Mouse (Mus musculus): ENCODE results near the gene Selenom.

Selenom gene

DNA sequence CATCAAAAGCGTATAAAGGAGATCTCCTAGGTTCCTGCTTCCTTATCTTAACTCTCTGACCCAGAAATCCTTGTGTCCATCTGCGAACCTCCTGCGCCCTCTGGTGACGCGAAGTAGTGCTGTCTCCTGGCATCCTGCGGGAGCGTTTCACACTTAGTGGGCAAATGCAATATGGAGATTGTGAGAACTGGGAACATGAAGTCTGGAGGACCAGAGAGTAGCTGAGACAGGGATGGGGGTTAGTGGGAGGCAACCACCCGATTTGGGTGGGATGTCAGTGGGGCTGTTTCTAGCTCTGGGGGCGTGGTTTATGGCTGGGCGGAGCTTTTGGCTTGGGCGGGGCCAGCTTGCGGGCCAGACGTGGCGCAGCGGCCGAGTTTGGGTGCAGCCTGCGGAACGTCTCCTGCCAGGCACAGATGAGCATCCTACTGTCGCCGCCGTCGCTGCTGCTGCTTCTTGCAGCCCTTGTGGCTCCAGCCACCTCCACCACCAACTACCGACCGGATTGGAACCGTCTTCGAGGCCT is at the start of gene Selenom:
Gene Selenom (plus strand): TSS at position 156 of the 526 bp plus-strand sequence.
- DNase-seq: peak; percentile 95 to 96

DNA sequence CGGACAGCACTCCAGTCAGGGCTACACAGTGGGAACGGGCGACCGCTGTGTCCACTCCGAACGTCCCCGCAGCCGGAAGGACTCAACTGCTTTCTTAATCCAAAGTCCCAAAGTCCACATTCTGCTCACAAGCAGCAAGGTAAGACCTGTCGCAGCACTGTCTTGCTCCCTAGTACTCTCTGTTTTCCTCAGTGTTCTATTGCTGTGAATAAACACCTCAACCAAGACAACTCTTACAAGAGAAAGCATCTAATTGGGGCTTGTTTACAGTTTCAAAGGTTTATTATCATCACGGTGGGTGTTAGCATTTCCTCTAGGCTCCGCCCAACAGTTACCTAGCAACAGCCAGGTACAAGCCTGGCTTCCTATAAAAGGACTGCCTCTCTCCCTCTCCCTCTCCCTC is 43.0 kb upstream of the Selenom start:
- no peak for DNase-seq

DNA sequence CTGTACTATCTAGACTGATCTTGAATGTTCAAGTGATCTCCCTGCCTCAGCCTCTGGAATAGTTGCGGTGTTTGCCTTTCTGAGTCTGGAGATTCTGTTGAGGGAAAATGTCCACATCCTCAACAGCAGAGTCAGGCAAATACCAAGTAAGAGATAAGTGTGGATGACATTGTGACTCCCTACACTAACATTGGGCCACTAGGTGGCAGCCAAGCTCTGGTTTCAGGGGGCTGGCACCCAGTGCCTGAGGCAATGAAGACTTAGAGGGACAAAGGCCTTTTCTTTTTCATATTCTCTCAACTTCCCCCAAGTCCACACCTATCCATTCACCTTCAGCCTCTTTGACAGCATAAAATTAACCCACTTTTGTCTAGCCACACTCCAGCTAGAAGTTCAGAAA is 42.0 kb upstream of the Selenom start:
- DNase-seq: peak; percentile 96 to 98

DNA sequence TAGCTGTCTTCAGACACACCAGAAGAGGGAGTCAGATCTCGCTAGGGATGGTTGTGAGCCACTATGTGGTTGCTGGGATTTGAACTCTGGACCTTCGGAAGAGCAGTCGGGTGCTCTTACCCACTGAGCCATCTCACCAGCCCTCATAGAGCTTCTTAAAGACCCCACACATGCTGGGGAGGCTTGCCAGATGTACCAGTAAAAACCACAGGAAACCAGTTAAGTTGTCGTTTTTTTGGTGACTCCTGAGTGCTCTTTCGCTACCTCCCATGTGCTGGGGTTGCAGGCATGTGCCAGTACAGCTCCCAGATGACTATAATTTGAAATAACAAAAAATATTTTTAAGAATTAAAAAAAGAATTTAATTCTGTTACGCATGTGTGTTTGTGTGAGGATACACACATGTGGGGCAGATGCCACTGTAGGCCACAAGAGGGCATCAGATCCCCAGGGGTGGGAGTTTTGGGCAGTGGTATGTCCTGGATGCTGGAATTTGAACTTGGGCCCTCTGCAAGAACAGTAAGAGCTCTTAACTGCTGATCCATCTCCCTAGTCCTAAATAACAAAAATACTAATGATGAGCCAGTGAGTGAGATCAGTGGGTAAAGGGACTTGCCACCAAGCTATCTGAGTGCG is 39.9 kb upstream of the Selenom start:
- DNase-seq: peak; percentile 58 to 61

DNA sequence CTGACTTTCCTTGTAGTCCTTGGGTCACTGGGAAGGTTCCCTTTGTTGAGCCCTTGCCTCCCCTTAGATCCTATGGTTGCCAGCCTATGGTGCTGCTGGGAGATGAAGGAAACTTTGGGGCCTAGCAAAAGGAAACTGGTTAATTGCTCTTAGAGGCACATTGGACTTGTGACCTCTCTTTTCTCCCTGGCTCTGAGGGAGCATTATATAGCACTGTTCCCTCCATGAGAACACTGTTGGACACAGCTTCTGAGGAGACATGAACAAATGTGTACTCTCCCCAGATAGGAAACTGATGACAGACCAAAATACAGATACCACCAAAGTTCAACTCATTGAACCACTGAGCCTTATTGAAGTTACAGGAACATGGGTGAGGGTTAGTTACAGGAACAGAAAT is 39.0 kb upstream of the Selenom start:
- no peak for DNase-seq

DNA sequence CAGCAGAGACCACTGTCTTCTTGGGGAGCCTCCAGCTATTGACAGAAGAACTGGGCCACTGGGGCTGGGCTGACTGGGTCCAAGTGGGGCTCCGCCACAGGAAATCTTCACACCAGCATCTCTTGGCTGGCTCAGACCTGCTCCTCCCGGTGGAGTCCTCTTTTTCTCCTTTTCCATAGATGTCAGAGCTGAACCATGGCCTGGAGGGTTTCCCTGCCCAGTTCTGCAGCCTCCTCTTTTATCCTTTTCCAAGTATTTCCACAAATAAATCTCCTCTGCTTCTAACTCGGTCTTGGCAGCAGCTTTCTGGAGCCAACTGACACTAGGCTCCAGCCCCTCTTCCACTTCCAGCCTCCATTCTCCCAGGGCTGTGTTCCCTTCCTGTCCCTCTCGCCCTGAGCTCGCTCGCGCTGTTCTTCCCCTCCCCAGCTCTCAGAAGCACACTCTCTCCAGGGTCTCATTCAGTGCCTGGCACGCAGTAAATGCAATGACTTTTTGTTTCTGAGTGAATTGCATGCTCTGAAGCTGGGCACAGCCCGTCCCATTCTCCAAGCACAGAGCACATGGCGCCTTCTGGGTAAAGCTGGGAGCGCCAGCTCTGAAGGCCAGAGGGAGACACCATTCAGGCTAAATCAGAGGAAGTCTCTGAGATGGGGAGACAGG is 30.4 kb upstream of the Selenom start:
- DNase-seq: peak in 1 of 2 experiments; percentile 43

DNA sequence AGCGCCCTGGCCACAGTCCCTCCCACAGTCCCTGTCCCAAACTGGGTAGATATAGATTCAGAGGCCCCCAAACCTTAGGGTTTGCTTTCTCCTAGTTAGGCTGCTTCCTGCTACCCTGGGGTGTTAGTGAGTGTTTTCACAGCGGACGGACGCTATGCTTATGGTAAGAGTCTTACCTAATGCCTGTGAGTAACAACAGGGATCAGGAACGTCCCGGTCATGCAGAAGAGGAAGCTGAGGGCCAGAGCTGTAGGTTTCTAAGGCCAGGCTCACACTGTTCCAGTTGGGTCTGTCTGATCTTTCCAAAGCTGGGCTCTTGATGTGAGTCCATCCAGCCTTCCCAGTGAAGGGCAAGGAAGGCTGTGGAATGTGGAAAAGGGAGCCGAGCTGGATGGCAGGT is 28.1 kb upstream of the Selenom start:
- no peak for DNase-seq

DNA sequence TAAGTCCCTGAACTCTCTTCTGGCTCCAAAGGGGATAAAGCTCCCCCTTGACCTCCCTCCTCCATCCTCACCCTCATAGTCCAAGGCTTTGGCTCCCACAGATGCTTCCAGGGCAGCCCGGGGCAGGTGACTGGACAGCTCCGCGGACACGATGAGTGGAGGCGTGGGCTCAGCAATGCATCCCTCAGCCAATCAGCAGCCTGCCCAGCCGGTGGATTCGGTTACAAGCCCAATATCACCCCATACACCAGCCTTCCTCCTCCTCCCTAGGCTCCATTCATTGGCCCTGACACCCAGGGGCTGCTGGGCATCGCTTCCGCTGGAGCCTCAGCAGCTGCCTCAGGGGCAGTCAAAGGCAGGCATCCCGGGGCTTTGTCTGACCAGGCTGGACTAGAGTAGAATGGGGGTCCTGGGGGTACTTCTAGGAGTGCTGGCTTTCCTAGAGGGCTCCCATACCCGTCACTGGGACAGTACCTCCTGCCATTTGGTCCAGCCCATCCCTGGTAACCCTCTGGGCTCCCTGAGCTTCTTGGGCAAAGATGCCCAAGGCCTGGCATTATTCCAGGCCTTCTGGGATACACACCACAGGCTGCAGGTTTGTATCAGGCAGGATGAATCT is 26.4 kb upstream of the Selenom start, which contains the start of gene Pla2g3:
Gene Pla2g3 (plus strand): TSS at position 333 of the 619 bp plus-strand sequence.
- peak in 1 of 2 experiments; percentile 41 for DNase-seq

DNA sequence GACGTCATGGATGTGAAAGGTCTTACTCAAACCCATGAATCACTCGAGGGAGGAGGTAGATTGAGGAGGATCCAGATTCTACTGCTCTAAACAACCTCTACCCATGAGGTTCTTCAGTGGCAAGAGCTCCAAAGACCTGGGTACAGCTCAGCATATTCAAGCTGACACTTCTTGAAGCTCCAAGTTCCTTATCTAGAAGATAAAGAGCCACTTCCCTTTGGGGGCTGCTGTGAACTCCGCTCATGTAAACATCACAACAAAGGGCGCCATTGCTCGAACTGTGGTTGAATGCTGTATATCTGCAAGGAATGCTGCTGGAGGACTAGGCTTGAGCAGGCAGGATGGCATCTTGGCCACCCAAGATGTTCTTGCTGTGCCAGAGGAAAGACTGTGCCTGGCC is 25.4 kb upstream of the Selenom start:
- no peak for DNase-seq

DNA sequence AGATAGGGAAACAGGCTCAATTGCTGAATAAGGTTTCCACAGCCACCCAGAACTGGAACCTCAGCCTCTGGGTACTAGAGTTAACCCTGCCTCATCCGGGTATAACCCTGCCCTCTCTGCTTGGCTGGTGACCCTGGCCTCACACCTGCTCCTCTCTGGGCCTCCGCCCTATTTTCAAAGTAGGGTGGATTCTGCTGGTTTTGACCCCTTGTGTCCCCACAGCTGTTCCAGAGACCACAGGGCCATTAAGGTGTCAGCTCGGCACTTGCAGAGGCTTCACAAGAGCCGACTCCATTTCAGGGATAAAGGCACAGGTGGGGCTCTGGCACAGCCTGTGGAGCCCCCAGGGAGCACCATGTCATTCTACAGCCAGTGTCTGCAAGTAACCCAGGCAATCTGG is 21.7 kb upstream of the Selenom start:
- no peak for DNase-seq

DNA sequence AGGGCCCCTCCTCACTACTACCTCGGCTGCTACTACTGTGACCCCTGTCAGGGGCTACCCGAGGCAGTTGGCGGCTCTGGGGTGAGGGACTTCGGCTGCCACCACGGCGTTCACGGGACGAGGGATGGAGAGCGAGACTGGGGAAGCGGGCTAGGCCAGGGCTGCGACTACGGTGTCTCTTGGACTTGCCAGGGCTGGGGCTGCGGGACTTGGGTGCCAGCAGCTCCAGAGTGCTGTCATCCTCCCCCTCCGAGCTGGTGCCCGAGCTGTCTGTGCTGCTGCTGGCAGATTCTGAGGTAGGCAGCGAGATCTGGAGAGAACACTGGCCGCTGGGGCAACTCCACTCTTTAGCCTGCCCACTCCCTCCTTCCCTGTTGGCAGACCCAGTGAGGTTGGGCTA is 19.6 kb upstream of the Selenom start:
- DNase-seq: peak in 1 of 2 experiments; percentile 55

DNA sequence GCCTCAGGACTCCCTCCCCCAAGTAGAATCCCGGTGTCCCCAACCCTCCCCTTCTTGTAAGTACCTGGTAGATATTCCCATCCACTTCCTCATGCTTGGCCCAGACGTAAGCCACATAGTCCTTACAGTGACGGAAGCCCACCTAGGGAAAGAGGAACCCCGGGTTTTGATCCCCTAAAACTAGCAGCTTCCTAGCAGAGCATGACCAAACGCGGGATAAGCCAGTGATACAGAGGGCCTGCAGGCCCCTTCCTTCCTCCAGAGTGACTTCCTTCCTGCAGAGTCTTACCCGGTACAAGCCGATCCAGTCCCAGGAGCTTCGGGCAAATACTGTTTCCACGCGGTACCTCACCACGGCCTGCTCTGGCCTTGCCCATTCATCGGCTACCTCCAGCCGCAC is 19.0 kb upstream of the Selenom start:
- DNase-seq: no peak

DNA sequence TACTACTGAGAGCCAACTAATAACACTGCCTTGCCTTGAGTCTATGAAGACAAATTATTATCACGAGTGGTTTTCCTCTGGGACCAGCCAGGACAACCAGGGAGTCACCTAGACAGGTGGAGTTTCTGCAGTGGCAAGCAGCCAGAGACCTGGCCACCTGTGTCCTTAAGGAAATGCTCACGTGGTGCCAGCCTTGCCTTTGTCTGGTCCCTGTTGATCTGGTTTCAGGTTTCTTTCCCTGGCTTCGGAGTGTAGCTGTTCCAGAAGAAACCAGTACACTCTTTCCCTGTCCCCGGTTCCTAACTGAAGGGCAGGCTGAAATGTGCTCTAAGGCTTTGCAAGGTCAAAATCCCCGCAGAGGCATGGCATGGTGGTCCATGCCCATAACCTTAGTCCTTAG is 17.7 kb upstream of the Selenom start:
- no peak for DNase-seq

DNA sequence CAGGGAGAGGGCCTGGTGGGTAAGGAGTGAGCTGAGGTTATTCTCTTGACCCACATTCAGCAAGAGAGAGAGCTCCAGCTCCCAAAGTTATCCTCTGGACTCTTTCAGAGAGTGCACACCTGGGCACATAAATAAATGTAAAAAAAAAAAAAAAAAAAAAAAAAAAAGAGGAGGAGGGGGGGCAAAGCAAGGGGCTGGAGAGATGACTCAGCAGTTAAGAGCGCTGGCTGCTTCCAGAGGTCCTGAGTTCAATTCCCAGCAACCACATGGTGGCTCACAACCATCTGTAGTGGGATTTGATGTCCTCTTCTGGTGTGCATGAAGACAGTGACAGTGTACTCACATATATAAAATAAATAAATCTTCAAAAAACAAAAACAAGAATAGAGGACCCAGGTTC is 17.2 kb upstream of the Selenom start:
- DNase-seq: no peak

DNA sequence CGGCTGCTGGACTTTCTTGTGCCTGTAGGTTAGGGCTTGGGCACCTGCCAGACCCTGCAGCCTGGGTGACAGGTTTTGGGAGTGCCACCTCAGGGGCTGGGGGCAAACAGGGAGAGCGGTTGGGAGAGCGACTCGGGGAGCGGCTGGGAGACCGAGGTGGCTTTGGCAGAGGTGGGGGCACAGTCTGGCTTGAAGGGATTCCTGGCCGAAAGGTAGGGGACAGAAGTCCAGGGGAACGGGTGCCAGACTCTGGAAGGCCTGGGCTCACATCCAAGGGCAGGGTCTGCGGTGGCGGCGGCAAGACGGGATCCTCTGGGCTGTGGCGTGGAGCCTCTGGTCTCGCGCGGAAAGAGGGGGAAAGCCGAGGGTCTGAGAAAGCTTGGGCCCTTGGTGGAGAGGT is 12.4 kb upstream of the Selenom start:
- DNase-seq: peak; percentile 85 to 90

DNA sequence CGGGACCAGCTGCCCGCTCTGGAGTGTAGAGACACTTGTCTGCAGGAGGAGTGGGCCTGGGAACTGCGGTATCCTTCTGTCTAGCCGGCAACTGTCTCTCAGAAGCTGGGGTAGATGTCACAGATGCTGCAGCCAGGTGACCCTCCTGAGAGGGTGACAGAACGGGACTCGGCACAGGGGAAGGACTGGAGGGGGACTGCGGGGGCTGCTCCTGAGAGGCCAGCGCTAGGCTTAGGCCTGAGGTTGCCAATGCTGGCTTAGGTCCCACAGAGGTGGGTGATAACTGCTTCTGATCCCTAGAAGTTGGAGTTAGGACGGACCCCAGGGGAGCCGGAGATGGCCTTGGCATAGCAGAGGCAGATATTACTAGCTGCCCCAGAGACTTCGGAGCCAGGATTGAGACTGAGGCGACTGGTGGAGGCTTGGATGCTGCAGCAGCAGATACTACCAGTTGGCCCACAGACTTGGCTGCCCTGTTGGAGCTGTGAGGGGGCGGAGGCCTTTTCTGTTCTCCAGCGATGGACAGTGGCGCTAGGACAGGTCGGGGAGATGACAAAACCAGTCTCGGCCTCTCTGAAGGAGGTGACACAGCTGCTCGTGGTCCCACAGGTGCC is 11.9 kb upstream of the Selenom start:
- peak; percentile 57 to 58 for DNase-seq

DNA sequence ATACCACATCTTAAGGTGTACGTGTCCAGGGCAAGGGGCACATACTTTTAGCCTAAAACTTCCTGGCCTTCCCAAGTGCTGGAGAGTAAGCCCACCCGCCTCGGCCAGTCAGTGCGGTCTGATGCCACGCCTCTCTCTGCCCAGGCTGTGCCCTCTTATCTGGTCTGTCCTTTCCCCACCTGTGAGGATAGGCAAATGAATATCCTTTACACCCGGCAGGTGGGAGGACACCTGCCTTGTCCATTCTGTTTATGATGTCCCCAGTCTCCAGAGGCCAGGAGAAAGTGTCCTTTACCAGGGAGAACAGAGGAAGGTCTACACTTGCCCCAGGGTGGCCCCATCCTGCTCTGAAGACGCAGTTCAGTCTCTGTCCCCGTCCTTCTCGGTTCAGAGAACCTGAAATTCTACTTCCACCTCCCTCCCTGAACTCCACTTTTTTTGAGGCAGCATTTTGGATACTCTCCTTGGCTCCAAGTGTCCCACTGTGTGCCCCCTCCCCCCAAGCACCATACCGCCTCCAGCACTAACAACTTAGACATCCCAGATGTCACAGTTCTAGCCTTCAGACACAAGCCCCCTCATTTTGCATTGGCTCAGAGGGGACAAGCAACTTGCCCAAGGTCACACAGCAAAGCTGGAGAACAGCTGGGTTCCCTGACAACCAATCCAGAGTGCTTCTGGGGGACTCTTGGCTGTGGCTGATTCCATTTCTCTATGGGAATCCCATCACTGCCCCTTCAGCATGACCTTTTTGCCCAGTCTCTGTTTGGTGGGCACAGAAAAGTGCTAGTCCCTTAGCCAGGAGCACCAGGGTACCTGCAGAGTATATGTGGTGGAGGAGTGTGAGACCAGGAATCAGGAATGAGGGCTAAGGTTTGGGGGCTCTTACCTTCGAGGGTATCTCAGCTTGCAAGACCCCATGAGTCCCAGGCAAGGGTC is 10.5 kb upstream of the Selenom start:
- DNase-seq: no peak

DNA sequence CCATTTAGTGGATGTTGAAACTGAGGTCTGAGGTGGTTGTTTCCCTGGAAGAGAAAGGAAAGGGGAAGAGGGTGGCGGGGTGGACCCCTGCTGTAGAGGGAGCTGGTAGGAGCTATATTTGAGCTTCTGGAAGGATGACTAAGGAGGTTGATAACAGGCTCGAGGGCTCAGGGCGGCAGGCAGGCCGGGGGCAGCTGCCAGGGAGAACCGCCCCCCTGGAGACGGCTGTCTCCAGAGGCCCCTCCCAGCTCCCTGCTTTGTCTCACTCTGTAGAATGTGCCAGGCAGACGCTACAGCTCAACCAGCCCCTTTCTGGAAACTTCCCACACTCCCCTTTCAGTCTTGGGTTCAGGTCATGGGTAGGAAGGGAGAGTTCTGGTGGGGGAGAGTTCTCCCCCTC is 6.3 kb upstream of the Selenom start:
- peak; percentile 20 to 24 for DNase-seq

DNA sequence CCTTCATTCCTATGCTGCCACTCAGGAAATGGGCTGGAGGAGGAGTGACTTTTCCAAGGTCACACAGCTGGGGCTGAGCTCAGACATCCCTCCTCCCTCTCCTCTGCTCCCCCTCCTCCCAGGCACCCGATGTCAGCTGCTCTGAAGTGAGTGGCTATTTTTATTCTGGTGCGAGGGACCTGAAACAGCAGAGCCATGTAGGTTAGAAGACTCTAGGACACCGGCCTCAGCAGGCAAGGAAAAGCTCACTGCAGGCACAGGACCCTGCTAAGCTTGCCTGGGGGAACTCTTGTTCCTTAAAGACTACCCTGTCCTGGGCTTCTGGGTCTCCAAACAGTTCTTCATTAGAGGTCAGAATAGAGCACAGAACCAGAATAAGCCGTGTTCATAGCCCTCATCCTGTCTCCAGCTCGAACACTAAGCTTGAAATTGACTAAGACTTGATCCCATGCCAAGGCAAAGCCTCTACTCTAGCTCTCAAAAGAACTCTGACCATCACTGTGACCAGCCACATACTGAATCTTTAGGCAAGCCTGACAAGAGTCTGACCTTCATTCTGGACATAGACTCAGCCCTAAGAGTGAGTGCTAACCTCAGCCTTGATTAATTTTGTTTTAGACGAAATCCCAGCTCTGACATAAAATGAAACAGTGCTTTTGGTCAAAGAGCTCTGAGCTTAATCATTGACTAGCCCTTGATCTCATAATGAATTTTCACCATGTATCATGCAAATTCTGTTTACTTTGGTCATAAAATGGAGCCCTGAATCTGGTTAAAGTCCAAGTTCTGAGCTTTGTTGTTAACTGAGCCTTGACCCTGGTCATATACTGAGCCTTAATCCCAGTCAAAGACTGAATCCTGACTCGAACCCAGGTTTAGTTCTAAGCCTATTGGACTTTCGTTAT is 5.1 kb upstream of the Selenom start:
- DNase-seq: peak in 1 of 2 experiments; percentile 8

DNA sequence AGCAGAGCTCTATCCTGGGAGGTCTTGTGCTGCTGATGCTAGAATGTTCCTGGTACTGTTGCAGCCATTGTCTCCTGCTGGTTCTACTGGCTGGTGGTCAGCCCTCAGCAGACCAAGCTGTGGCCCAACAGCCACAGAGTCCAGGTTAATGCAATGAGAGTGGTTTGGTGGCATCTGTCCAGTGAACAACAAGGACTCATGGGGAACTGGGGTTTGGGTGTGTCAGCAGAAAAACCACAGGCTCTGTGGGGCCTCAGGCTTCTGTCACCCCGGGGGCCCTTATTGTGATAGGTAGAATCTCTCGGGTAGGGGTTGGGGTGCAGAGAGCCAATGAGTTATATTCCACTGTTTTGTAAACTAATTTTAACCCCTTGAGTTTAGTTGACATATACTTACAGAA is 4.2 kb upstream of the Selenom start:
- DNase-seq: no peak

DNA sequence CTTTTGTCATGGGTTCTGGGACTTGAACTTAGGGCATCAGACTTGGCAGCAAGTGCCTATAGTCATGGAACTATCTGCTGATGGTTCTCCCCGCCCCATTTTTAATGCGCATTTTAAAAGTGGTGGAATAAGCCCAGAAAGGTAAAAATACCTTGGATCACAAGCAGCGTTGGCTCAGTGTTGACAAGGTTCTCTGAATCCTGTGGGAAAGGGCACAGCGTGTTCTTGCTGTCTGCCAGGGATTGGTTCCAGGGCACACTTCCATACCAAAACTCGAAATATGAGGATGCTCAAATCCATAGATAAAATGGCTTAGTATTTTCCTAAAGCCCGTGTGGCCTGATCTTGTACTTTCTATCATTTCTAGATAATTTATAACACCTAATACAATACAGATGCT is 1.2 kb upstream of the Selenom start:
- DNase-seq: peak in 1 of 2 experiments; percentile 66
